In the genomic region with DNA sequence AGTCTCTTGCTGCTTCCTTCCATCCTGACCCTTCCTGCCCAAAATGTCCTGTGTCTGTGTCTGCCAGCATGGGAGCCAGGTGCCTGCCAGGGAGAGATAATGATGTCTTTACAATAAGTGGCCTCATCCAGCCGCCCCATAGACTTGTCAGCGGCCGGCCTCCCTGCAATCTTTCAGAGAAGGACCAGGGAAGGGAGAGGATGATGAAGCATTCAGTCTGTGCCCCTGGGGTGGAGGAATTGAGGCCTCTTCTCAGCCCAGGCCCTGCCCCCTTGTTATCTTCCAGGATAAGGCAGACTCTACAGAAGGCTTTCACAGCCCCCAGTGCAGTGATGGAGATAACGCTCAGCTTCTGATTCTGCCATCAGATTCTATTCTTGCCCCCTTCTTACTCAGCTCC, we compare ENCODE assay signal across 12 mouse cellular contexts. TPM values are rescaled to one million over a fixed set of nuclear protein-coding genes. Genes with fewer than 3 reads are reported as not detected.
DNase-seq lines count a peak whose midpoint lies in the region; ATAC-seq and TF ChIP-seq lines count a peak whose summit lies in the region.
"Had no signal": no experiment of that assay in that cellular context is flagged by ENCODE, and none has a peak within 500 bp of the region (broad histone marks: within the 10 kb centered on the region; RNA-seq: fewer than 3 reads in every experiment).

No protein-coding gene starts in this region.

- peak; percentile 86 for DNase-seq in heart, adult 11 months
- DNase-seq in heart, postnatal 10 days: no peak
- peak; percentile 29 for DNase-seq in brain, embryonic 14.5 days (ENCODE audit: low read depth)
- DNase-seq in limb, embryonic 14.5 days (ENCODE audit: low spot score): no peak
- DNase-seq in midbrain, embryonic 14.5 days: no peak
- DNase-seq in left cerebral cortex, postnatal 14 days (ENCODE audit: low spot score in 2 of 2): no peak
- no peak for DNase-seq in adrenal gland, adult 2 months
- no peak for DNase-seq in kidney, postnatal 14 days
- DNase-seq: B cell, adult 2 months; layer of hippocampus, postnatal 36 days had no signal

- H3K27me3 ChIP-seq in limb, embryonic 14.5 days (ENCODE audit: control insufficient read depth, insufficient read depth, low read length): no peaks in the 10 kb centered on the region
- H3K27me3 ChIP-seq in midbrain, embryonic 14.5 days (ENCODE audit: control insufficient read depth, insufficient read depth, low read length): no peaks in the 10 kb centered on the region

- H3K9ac ChIP-seq in limb, embryonic 14.5 days (ENCODE audit: low read depth, low read length, severe bottlenecking): peak overlapping the region; percentile 14; the same call in 1 of the 2 replicates
- no peak overlapping the region; the same call in 1 of the 2 replicates for H3K9ac ChIP-seq in midbrain, embryonic 14.5 days (replicated peaks; ENCODE audit: low read length)

- H3K4me1 ChIP-seq in limb, embryonic 14.5 days (ENCODE audit: control insufficient read depth, insufficient read depth, low read length): peaks cover 21% of the 10 kb centered on the region
- peaks cover 24% of the 10 kb centered on the region for H3K4me1 ChIP-seq in midbrain, embryonic 14.5 days (ENCODE audit: control insufficient read depth, insufficient read depth, low read length)

- no peak for ATAC-seq in limb, embryonic 14.5 days (ENCODE audit: low FRiP score, low read depth)
- ATAC-seq in midbrain, embryonic 14.5 days (ENCODE audit: low FRiP score, low TSS enrichment): no peak

- WGBS in limb, embryonic 14.5 days: 79% methylated on average over 4 of the region's 4 CpGs
- 27% methylated on average over 4 of the region's 4 CpGs for WGBS in midbrain, embryonic 14.5 days

- H3K4me3 ChIP-seq in limb, embryonic 14.5 days (replicated peaks; ENCODE audit: low read length): no peak overlapping the region
- H3K4me3 ChIP-seq in midbrain, embryonic 14.5 days (replicated peaks; ENCODE audit: low read depth, low read length): no peak overlapping the region

- intact Hi-C loops in heart, postnatal 10 days (cut with DNase I): no loop called here
- intact Hi-C loops in left cerebral cortex, postnatal 14 days (cut with DNase I): no loop called here

- H3K36me3 ChIP-seq in limb, embryonic 14.5 days (ENCODE audit: control insufficient read depth, insufficient read depth, low read length): peaks cover 32% of the 10 kb centered on the region
- peaks cover 14% of the 10 kb centered on the region; the same call in 1 of the 2 replicates for H3K36me3 ChIP-seq in midbrain, embryonic 14.5 days (ENCODE audit: control insufficient read depth, insufficient read depth, low read length)

- TF ChIP-seq POLR2A in brain, embryonic 14.5 days (IDR thresholded peaks at IDR 0.05; ENCODE audit: borderline replicate concordance, extremely low read depth, insufficient read depth, insufficient read length, poor library complexity, severe bottlenecking): no peak
- no peak for TF ChIP-seq POLR2A in limb, embryonic 14.5 days (IDR thresholded peaks at IDR 0.05; ENCODE audit: borderline replicate concordance, extremely low read depth, insufficient read depth, insufficient read length)

- H3K27ac ChIP-seq in limb, embryonic 14.5 days (replicated peaks; ENCODE audit: low read depth, low read length): no peak overlapping the region
- peak overlapping the region; percentile 68 for H3K27ac ChIP-seq in midbrain, embryonic 14.5 days (replicated peaks; ENCODE audit: low read depth, low read length)

- TF ChIP-seq CTCF in brain, embryonic 14.5 days (IDR thresholded peaks at IDR 0.05; ENCODE audit: borderline replicate concordance, extremely low read depth, insufficient read depth, insufficient read length): no peak

- no peak overlapping the region for H3K4me2 ChIP-seq in limb, embryonic 14.5 days (replicated peaks; ENCODE audit: low read depth, low read length, severe bottlenecking)
- H3K4me2 ChIP-seq in midbrain, embryonic 14.5 days (ENCODE audit: low read length): no peak overlapping the region

- no peaks in the 10 kb centered on the region for H3K9me3 ChIP-seq in limb, embryonic 14.5 days (ENCODE audit: control insufficient read depth, low read length)
- no peaks in the 10 kb centered on the region for H3K9me3 ChIP-seq in midbrain, embryonic 14.5 days (ENCODE audit: control insufficient read depth, low read length)

RNA-seq across cellular contexts. Expression of a gene that starts 17.3 kb away (rescaled TPM):
- total RNA-seq in heart, postnatal 10 days (2021): 10 to 100 TPM; 26.2 to 30.2 TPM
- 37.3 and 52.9 TPM in 2 replicates for polyA plus RNA-seq in brain, embryonic 14.5 days (2012; rRNA removed)
- polyA plus RNA-seq in limb, embryonic 14.5 days (2012; rRNA removed): 69.6 and 73.9 TPM in 2 replicates
- polyA plus RNA-seq in limb, embryonic 14.5 days (2014; fragmentation: Nextera tagmentation; extraction: Ambion mirVana): 28.4 and 28.5 TPM in 2 replicates
- 16.0 and 18.0 TPM in 2 replicates for polyA plus RNA-seq in midbrain, embryonic 14.5 days (2014; fragmentation: Nextera tagmentation; extraction: Ambion mirVana)
- total RNA-seq in left cerebral cortex, postnatal 14 days (2021): 10 to 100 TPM; 40.0 to 45.7 TPM
- total RNA-seq in adrenal gland, adult 2 months (2021): 10 to 100 TPM; 36.4 to 41.6 TPM
- polyA plus RNA-seq in adrenal gland, adult 2 months (2012; rRNA removed): 47.0 and 60.2 TPM in 2 replicates

RNA-seq across cellular contexts. Expression of a gene that starts 27.9 kb away (rescaled TPM):
- not detected for total RNA-seq in heart, postnatal 10 days (2021)
- polyA plus RNA-seq in brain, embryonic 14.5 days (2012; rRNA removed): 0.10 and 0.18 TPM in 2 replicates
- not detected in 2 replicates for polyA plus RNA-seq in limb, embryonic 14.5 days (2012; rRNA removed)
- polyA plus RNA-seq in limb, embryonic 14.5 days (2014; fragmentation: Nextera tagmentation; extraction: Ambion mirVana): not detected in 2 replicates
- 0.15 and 0.24 TPM in 2 replicates for polyA plus RNA-seq in midbrain, embryonic 14.5 days (2014; fragmentation: Nextera tagmentation; extraction: Ambion mirVana)
- under 1 TPM; 0.17 to 0.64 TPM for total RNA-seq in left cerebral cortex, postnatal 14 days (2021)
- total RNA-seq in adrenal gland, adult 2 months (2021): not detected
- polyA plus RNA-seq in adrenal gland, adult 2 months (2012; rRNA removed): 0.10 TPM in 1 of 2 replicates, not detected in the other
- polyA plus RNA-seq: intestine, embryonic 14.5 days; lung, embryonic 16.5 days had no signal

RNA-seq across cellular contexts. Expression of a gene that starts 28.4 kb away (rescaled TPM):
- total RNA-seq in heart, postnatal 10 days (2021): 1 to 10 TPM; 6.1 to 7.0 TPM
- polyA plus RNA-seq in brain, embryonic 14.5 days (2012; rRNA removed): 7.1 and 7.7 TPM in 2 replicates
- polyA plus RNA-seq in limb, embryonic 14.5 days (2012; rRNA removed): 16.3 and 19.7 TPM in 2 replicates
- 8.6 and 11.6 TPM in 2 replicates for polyA plus RNA-seq in limb, embryonic 14.5 days (2014; fragmentation: Nextera tagmentation; extraction: Ambion mirVana)
- 2.5 and 4.1 TPM in 2 replicates for polyA plus RNA-seq in midbrain, embryonic 14.5 days (2014; fragmentation: Nextera tagmentation; extraction: Ambion mirVana)
- total RNA-seq in left cerebral cortex, postnatal 14 days (2021): 1 to 10 TPM; 3.1 TPM
- 10 to 100 TPM; 11.0 to 13.2 TPM for total RNA-seq in adrenal gland, adult 2 months (2021)
- 37.9 and 39.5 TPM in 2 replicates for polyA plus RNA-seq in adrenal gland, adult 2 months (2012; rRNA removed)

RNA-seq across cellular contexts. Expression of a gene that starts 34.2 kb away (rescaled TPM):
- total RNA-seq in heart, postnatal 10 days (2021): not detected
- 0.08 TPM in 1 of 2 replicates, not detected in the other for polyA plus RNA-seq in brain, embryonic 14.5 days (2012; rRNA removed)
- not detected in 2 replicates for polyA plus RNA-seq in limb, embryonic 14.5 days (2012; rRNA removed)
- not detected in 2 replicates for polyA plus RNA-seq in limb, embryonic 14.5 days (2014; fragmentation: Nextera tagmentation; extraction: Ambion mirVana)
- polyA plus RNA-seq in midbrain, embryonic 14.5 days (2014; fragmentation: Nextera tagmentation; extraction: Ambion mirVana): not detected in 2 replicates
- under 1 TPM in 1 of 2 experiments, not detected in 1; 0.21 TPM for total RNA-seq in left cerebral cortex, postnatal 14 days (2021)
- not detected for total RNA-seq in adrenal gland, adult 2 months (2021)
- not detected in 2 replicates for polyA plus RNA-seq in adrenal gland, adult 2 months (2012; rRNA removed)
- total RNA-seq: layer of hippocampus, postnatal 36 days had no signal
- polyA plus RNA-seq: intestine, embryonic 14.5 days; lung, embryonic 16.5 days had no signal

Comparison
In these comparisons a context has a peak if more than half of its experiments do, and no peak if none do; other contexts are left out.
1. DNase-seq: peak in heart, adult 11 months (single experiment) and brain, embryonic 14.5 days (single experiment); none in heart, postnatal 10 days (0 of 2), limb, embryonic 14.5 days (single experiment), midbrain, embryonic 14.5 days (single experiment), left cerebral cortex, postnatal 14 days (0 of 2), adrenal gland, adult 2 months (single experiment) and kidney, postnatal 14 days (single experiment).